Mouse (Mus musculus) stomach, adult 2 months (tissue): ENCODE data around the gene Kctd12b. TPM values are rescaled to one million over a fixed set of nuclear protein-coding genes. Genes with fewer than 3 reads are reported as not detected.

Experiments used
- polyA plus RNA-seq: library from polyadenylated mRNA; depleted of rRNA; stranded (reverse); fragments of >200 nt; gene quantifications from 2 replicates; pipeline ENCODE4 v1.2.3, GENCODE M21; 2012; rRNA removed

Gene Kctd12b
- polyA plus RNA-seq, result 0.12 and 0.48 TPM in 2 replicates

DNA sequence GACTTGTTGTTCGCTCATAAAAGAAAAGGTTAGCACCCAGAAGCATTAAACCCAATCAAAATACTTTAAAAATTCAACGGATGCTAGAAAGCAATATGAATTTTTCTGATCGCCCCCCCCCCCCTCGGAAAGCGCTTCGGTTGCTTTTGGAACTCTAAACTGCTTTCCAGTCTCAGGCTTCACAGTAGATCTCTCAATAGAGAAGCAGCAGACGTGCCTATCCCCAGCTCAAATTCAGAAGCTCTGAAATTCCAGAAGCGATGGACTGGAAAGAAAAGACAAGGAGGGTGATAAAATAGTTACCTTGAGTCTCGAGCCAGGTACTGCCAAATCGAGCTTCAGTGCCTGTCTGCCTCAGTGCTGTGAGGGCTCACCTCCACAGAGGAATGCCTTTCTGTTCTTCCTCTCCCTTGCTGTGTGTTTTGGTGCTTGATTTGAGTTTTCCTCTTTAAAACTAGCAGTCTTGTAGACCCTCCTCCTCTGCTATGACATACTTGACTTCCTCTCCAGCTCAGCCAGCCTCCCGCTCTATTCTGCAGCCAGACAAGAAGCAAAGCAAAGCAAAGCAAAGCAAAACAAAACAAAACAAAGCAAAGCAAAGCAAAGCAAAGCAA lies at the start of gene Kctd12b:
TSS of gene Kctd12b (minus strand) at position 610 of the 614 bp plus-strand sequence.

DNA sequence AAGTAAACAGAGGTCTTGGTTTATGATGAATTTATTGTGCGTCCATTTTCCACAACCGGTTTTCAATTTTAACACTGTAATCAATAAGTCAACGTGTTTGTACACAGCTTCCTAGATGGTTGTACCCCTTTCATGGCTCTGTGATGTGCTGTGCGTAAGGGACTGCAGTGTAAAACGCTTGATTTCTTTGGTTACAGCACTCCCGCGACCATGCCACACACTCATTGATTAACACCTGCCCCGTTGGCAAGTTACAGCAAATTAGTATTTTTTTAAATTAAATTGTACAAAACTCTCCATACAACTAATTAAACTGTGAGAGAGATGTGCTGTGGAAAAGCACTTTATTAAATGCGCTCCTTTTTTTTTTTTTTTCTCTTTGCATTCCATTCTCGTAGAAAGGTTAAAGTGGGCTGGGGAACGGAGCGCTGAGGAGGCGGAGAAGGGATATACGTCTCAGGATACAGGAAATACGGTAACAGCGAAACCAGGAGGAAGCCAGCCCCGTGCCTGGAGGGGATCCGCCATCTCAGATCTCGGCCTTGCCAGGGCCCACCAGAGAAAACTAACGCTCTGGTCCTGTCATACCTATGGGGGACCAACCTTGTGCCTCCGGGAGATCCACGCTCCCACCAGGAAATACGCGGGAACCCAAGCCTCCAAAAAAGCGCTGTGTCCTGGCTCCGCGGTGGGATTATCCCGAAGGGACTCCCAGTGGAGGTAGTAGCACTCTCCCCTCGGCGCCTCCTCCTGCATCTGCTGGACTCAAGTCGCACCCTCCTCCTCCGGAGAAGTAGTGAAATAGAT lies 27.1 kb upstream of the Kctd12b start, which contains the start of gene Nbdy:
TSS of gene Nbdy (plus strand) at position 481 of the 807 bp plus-strand sequence.

Other genes starting within 250 kb of the Kctd12b start
- 21.3 and 22.5 TPM in 2 replicates for gene Ubqln2, start 198.2 kb downstream of the Kctd12b start, polyA plus RNA-seq
- gene Cypt3, start 137.8 kb downstream of the Kctd12b start, polyA plus RNA-seq, result not detected in 2 replicates
- gene Nbdy, start 27.2 kb upstream of the Kctd12b start, polyA plus RNA-seq, result 8.7 and 11.5 TPM in 2 replicates
- gene Spin2c, start 135.8 kb upstream of the Kctd12b start, polyA plus RNA-seq, result 0.05 and 0.46 TPM in 2 replicates